Mouse (Mus musculus) bone marrow, adult 2 months (tissue): ENCODE results near the gene Best1.

Experiments used
- CTCF ChIP-seq: fragments of 200-500 bp; IDR thresholded peaks from 2 replicates; pipeline ENCODE4 v1.5.1; 2011; ENCODE audit warnings: low read length, control low read depth; ENCODE audit not compliant: control insufficient read depth, insufficient read depth
- POLR2A ChIP-seq: fragments of 200-500 bp; IDR thresholded peaks from 2 replicates; pipeline ENCODE4 v1.6.1; 2011; ENCODE audit warnings: low read depth, mild to moderate bottlenecking, control low read depth, low read length, borderline replicate concordance; ENCODE audit not compliant: control insufficient read depth

- TF ChIP-seq CTCF (no peak), POLR2A (peak; percentile 90)
Measured at GRCm38 (mm10) chr19:10014824-10015223, 13.4 kb upstream of the Best1 start.
